Mouse (Mus musculus) heart, adult 2 months (tissue): ENCODE data around the gene Creb3.

ENCODE experiments used
- CTCF ChIP-seq: fragments of 200-600 bp; IDR thresholded peaks from 2 replicates; pipeline ENCODE4 v1.8.1; 2022; ENCODE audit warnings: antibody characterized with exemption, mild to moderate bottlenecking, moderate library complexity
- POLR2A ChIP-seq: fragments of 200-500 bp; IDR thresholded peaks from 2 replicates; pipeline ENCODE4 v1.6.1; 2011; ENCODE audit warnings: mild to moderate bottlenecking, low read depth, low read length, control low read depth; ENCODE audit not compliant: insufficient read depth

DNA sequence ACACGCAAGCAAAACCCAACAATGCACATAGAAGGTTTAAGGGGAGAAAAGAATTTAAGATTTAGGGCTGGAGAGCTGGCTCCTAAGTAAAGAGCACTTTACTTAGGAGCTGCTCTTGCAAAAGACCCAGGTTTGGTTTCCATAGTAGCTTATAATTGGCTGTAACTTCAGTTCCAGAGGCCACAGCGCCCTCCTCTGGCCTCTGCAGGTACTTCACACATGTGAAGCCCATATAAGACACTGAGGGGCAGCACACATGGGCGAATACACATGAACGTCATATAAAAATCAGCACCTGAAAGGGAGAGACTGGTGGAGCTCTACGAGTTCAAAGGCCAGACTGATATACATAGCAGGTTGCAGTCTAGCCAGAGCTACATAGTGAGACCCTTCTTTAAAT is 34.3 kb upstream of the Creb3 start:
- TF ChIP-seq CTCF (peak; percentile 54), POLR2A (no peak)
